Mouse (Mus musculus) duodenum, adult 2 months (tissue): Measurements from ENCODE around the gene Rpl9. TPM values are rescaled to one million over a fixed set of nuclear protein-coding genes. Genes with fewer than 3 reads are reported as not detected.

Experiments
- polyA plus RNA-seq: library from polyadenylated mRNA; depleted of rRNA; stranded (reverse); fragments of >200 nt; gene quantifications from 2 replicates; pipeline ENCODE4 v1.2.3, GENCODE M21; 2012; ENCODE audit warnings: low replicate concordance; rRNA removed

Rpl9 gene
- 32.8 and 36.4 TPM in 2 replicates for polyA plus RNA-seq

GRCm38 (mm10) chr5:65390648-65391644 lies at the start of gene Rpl9, which contains the start of gene Lias:
Rpl9 (minus strand) TSS chr5:65391444.
Lias (plus strand) TSS chr5:65391497.

GRCm38 (mm10) chr5:65435806-65436561 lies 44.7 kb upstream of the Rpl9 start, which contains the start of gene Ugdh:
Ugdh (minus strand) TSS chr5:65435949.

GRCm38 (mm10) chr5:65348168-65348567 lies 43.1 kb downstream of the Rpl9 start, which contains the start of gene Klb:
Klb (plus strand) TSS chr5:65348314.

Other genes starting within 250 kb of the Rpl9 start
- 0.27 and 0.60 TPM in 2 replicates for gene Wdr19, start 191.7 kb downstream of the Rpl9 start, polyA plus RNA-seq
- gene Rfc1, start 55.8 kb downstream of the Rpl9 start, polyA plus RNA-seq, result 2.1 and 2.3 TPM in 2 replicates
- gene Klb, start 43.1 kb downstream of the Rpl9 start, polyA plus RNA-seq, result 0.13 and 0.42 TPM in 2 replicates
- gene Lias, start 53 bp upstream of the Rpl9 start, polyA plus RNA-seq, result 3.3 and 3.4 TPM in 2 replicates
- 27.3 and 38.9 TPM in 2 replicates for gene Ugdh, start 44.5 kb upstream of the Rpl9 start, polyA plus RNA-seq
- 3.0 TPM in 1 of 2 replicates, not detected in the other for gene Gm43552, start 101.4 kb upstream of the Rpl9 start, polyA plus RNA-seq
- gene Smim14, start 145.7 kb upstream of the Rpl9 start, polyA plus RNA-seq, result 79.0 and 87.2 TPM in 2 replicates
- gene Ube2k, start 145.8 kb upstream of the Rpl9 start, polyA plus RNA-seq, result 3.4 and 5.1 TPM in 2 replicates